Mouse (Mus musculus): Measurements from ENCODE around the gene Alg14. TPM values are rescaled to one million over a fixed set of nuclear protein-coding genes. Genes with fewer than 3 reads are reported as not detected.

Gene Alg14
- polyA plus RNA-seq, 1 experiment from 2014 or later = 15.0 TPM

DNA sequence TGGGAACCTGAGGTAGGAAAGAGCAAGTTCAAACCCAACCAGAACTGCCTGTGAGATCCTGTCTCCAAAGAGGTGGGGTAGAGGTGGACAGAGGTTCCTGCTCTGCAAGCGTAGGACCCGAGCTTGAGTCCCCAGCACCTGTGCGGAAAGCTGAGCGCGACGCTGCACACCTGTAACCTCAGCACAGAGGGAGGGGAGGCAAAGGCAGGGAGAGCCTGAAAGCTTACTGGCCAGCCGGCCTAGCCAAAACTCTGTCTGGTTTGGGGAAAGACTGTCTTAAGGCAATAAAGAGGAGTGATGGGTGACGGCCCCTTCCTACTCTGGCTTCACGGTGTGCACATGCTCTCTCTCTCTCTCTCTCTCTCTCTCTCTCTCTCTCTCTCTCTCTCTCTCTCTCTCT is 21.4 kb downstream of the Alg14 start:
- Histone ChIP-seq H3K4me3 (ENCODE audit: low read depth, low read length) (no peak overlapping the region), H3K9ac (ENCODE audit: low read depth, low read length) (no peak overlapping the region)
- 80% methylated on average over 9 of the region's 9 CpGs for WGBS (ENCODE audit: insufficient replicate concordance)

DNA sequence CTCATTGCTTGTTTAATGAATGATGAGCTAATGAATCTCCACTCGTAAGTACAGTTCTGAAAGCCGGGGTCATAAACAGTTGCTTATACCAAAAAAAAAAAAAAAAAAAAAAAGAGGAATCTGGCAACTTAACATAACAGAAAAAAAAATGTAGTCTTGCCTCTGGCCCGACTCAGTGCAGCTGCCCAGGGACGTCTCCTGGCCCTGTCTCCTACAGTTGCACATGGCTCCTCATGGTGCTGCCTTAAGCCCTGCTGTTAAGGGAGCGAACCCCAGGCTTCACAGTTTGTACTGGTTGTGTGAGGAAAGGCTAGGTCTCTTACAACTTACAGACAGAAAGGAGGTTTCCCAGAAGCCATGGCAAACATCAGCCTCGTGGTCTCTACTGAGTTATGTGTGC is 22.6 kb downstream of the Alg14 start:
- H3K4me2 ChIP-seq (ENCODE audit: low read depth, low read length) = no peak overlapping the region
- no peaks in the 10 kb centered on the region for H3K27me3 ChIP-seq (ENCODE audit: control insufficient read depth, insufficient read depth, low read depth, low read length)
- H3K9me3 ChIP-seq (replicated peaks; ENCODE audit: control insufficient read depth, low read length) = no peaks in the 10 kb centered on the region
- H3K9ac ChIP-seq (ENCODE audit: low read depth, low read length) = no peak overlapping the region
- H3K27ac ChIP-seq (ENCODE audit: low read length) = no peak overlapping the region
- no peaks in the 10 kb centered on the region for H3K36me3 ChIP-seq (ENCODE audit: control insufficient read depth, insufficient read depth)
- no peak overlapping the region for H3K4me3 ChIP-seq (ENCODE audit: low read depth, low read length)
- ATAC-seq (ENCODE audit: low read depth) = no peak
- WGBS (ENCODE audit: insufficient replicate concordance) = 66% methylated on average over 6 of the region's 6 CpGs
- no peaks in the 10 kb centered on the region for H3K4me1 ChIP-seq (ENCODE audit: control insufficient read depth, low read depth, low read length)

More for the DNA sequence above, 21.4 kb downstream of the Alg14 start:
- Histone ChIP-seq H3K36me3 (ENCODE audit: control insufficient read depth, insufficient read depth) (no peaks in the 10 kb centered on the region), H3K4me1 (ENCODE audit: control insufficient read depth, low read depth, low read length) (no peaks in the 10 kb centered on the region), H3K9me3 (replicated peaks; ENCODE audit: control insufficient read depth, low read length) (no peaks in the 10 kb centered on the region), H3K4me2 (ENCODE audit: low read depth, low read length) (no peak overlapping the region), H3K27ac (ENCODE audit: low read length) (no peak overlapping the region), H3K27me3 (ENCODE audit: control insufficient read depth, insufficient read depth, low read depth, low read length) (no peaks in the 10 kb centered on the region)
- no peak for ATAC-seq (ENCODE audit: low read depth)

GRCm38 (mm10) chr3:121315498-121315897 is 23.9 kb downstream of the Alg14 start:
- Histone ChIP-seq H3K4me2 (ENCODE audit: low read depth, low read length) (no peak overlapping the region), H3K4me3 (ENCODE audit: low read depth, low read length) (no peak overlapping the region), H3K27ac (ENCODE audit: low read length) (no peak overlapping the region), H3K27me3 (ENCODE audit: control insufficient read depth, insufficient read depth, low read depth, low read length) (no peaks in the 10 kb centered on the region), H3K36me3 (ENCODE audit: control insufficient read depth, insufficient read depth) (no peaks in the 10 kb centered on the region), H3K9me3 (replicated peaks; ENCODE audit: control insufficient read depth, low read length) (no peaks in the 10 kb centered on the region), H3K4me1 (ENCODE audit: control insufficient read depth, low read depth, low read length) (no peaks in the 10 kb centered on the region), H3K9ac (ENCODE audit: low read depth, low read length) (no peak overlapping the region)
- no peak for ATAC-seq (ENCODE audit: low read depth)
- WGBS (ENCODE audit: insufficient replicate concordance) = 82% methylated on average over 7 of the region's 7 CpGs

DNA sequence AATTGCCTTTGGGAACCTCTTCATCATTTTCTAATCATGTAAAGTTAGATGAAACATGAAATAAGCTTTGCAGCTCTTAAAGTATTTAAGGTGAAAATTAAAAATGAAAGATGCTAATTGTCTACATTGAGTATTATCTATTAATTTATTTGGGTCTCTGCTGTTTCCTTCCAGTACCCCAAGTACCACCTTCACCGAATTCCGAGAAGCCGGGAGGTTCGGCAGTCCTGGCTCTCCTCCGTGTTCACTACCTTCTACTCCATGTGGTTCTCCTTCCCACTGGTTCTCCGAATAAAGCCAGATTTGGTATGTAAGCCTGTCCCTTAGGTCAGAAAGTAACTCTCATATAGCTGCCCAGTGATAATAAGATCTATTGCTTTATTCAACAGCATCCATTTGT is 28.3 kb downstream of the Alg14 start:
- 87% methylated on average over 6 of the region's 6 CpGs for WGBS (ENCODE audit: insufficient replicate concordance)
- no peak for ATAC-seq (ENCODE audit: low read depth)
- no peaks in the 10 kb centered on the region for H3K9me3 ChIP-seq (replicated peaks; ENCODE audit: control insufficient read depth, low read length)
- H3K27me3 ChIP-seq (ENCODE audit: control insufficient read depth, insufficient read depth, low read depth, low read length) = no peaks in the 10 kb centered on the region
- H3K4me2 ChIP-seq (ENCODE audit: low read depth, low read length) = no peak overlapping the region
- no peak overlapping the region for H3K4me3 ChIP-seq (ENCODE audit: low read depth, low read length)
- no peaks in the 10 kb centered on the region for H3K36me3 ChIP-seq (ENCODE audit: control insufficient read depth, insufficient read depth)
- no peak overlapping the region for H3K9ac ChIP-seq (ENCODE audit: low read depth, low read length)
- no peaks in the 10 kb centered on the region for H3K4me1 ChIP-seq (ENCODE audit: control insufficient read depth, low read depth, low read length)
- H3K27ac ChIP-seq (ENCODE audit: low read length) = no peak overlapping the region

GRCm38 (mm10) chr3:121320896-121321295 is 29.3 kb downstream of the Alg14 start:
- no peaks in the 10 kb centered on the region for H3K9me3 ChIP-seq (replicated peaks; ENCODE audit: control insufficient read depth, low read length)
- no peaks in the 10 kb centered on the region for H3K27me3 ChIP-seq (ENCODE audit: control insufficient read depth, insufficient read depth, low read depth, low read length)
- no peak overlapping the region for H3K4me3 ChIP-seq (ENCODE audit: low read depth, low read length)
- H3K4me1 ChIP-seq (ENCODE audit: control insufficient read depth, low read depth, low read length) = no peaks in the 10 kb centered on the region
- H3K4me2 ChIP-seq (ENCODE audit: low read depth, low read length) = no peak overlapping the region
- no peaks in the 10 kb centered on the region for H3K36me3 ChIP-seq (ENCODE audit: control insufficient read depth, insufficient read depth)
- 85% methylated on average over 1 of the region's 1 CpGs for WGBS (ENCODE audit: insufficient replicate concordance)
- ATAC-seq (ENCODE audit: low read depth) = no peak
- H3K27ac ChIP-seq (ENCODE audit: low read length) = no peak overlapping the region
- H3K9ac ChIP-seq (ENCODE audit: low read depth, low read length) = no peak overlapping the region

GRCm38 (mm10) chr3:121323371-121323770 is 31.8 kb downstream of the Alg14 start:
- WGBS (ENCODE audit: insufficient replicate concordance) = 87% methylated on average over 15 of the region's 15 CpGs
- H3K4me2 ChIP-seq (ENCODE audit: low read depth, low read length) = no peak overlapping the region
- no peak overlapping the region for H3K9ac ChIP-seq (ENCODE audit: low read depth, low read length)
- H3K36me3 ChIP-seq (ENCODE audit: control insufficient read depth, insufficient read depth) = no peaks in the 10 kb centered on the region
- H3K4me3 ChIP-seq (ENCODE audit: low read depth, low read length) = no peak overlapping the region
- no peak for ATAC-seq (ENCODE audit: low read depth)
- H3K27ac ChIP-seq (ENCODE audit: low read length) = no peak overlapping the region
- H3K9me3 ChIP-seq (replicated peaks; ENCODE audit: control insufficient read depth, low read length) = no peaks in the 10 kb centered on the region
- no peaks in the 10 kb centered on the region for H3K4me1 ChIP-seq (ENCODE audit: control insufficient read depth, low read depth, low read length)
- no peaks in the 10 kb centered on the region for H3K27me3 ChIP-seq (ENCODE audit: control insufficient read depth, insufficient read depth, low read depth, low read length)

- H3K4me1 ChIP-seq (ENCODE audit: control insufficient read depth, low read depth, low read length) = no peaks in the 10 kb centered on the region
- H3K27me3 ChIP-seq (ENCODE audit: control insufficient read depth, insufficient read depth, low read depth, low read length) = no peaks in the 10 kb centered on the region
- no peak overlapping the region for H3K4me2 ChIP-seq (ENCODE audit: low read depth, low read length)
- H3K4me3 ChIP-seq (ENCODE audit: low read depth, low read length) = no peak overlapping the region
- no peaks in the 10 kb centered on the region for H3K36me3 ChIP-seq (ENCODE audit: control insufficient read depth, insufficient read depth)
- ATAC-seq (ENCODE audit: low read depth) = no peak
- no peak overlapping the region for H3K9ac ChIP-seq (ENCODE audit: low read depth, low read length)
- no peak overlapping the region for H3K27ac ChIP-seq (ENCODE audit: low read length)
- no peaks in the 10 kb centered on the region for H3K9me3 ChIP-seq (replicated peaks; ENCODE audit: control insufficient read depth, low read length)
- WGBS (ENCODE audit: insufficient replicate concordance) = 79% methylated on average over 5 of the region's 5 CpGs
Measured at GRCm38 (mm10) chr3:121327406-121327805, 35.8 kb downstream of the Alg14 start.

DNA sequence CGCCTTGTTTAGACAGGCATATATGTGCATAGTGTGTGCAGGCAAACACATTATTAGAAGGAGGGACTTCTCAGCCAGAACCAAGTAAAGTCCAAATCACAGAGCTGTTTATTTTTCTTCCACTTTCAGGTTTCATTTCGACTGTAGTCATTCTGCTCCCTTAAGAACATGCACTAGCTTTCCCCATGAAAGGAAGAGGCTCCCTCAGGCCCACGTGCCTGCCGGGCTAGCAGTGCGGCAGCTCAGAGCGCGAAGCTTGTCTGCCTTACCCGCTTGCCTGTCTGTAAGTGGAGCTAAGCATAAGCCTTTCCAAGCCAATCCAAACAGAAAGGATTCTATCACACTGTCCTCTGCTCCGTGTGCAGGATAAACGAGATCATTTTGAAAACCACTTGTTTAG is 38.1 kb downstream of the Alg14 start:
- Histone ChIP-seq H3K36me3 (ENCODE audit: control insufficient read depth, insufficient read depth) (no peaks in the 10 kb centered on the region), H3K27me3 (ENCODE audit: control insufficient read depth, insufficient read depth, low read depth, low read length) (no peaks in the 10 kb centered on the region), H3K9me3 (replicated peaks; ENCODE audit: control insufficient read depth, low read length) (no peaks in the 10 kb centered on the region), H3K9ac (ENCODE audit: low read depth, low read length) (no peak overlapping the region), H3K4me1 (ENCODE audit: control insufficient read depth, low read depth, low read length) (no peaks in the 10 kb centered on the region), H3K4me3 (ENCODE audit: low read depth, low read length) (no peak overlapping the region), H3K27ac (ENCODE audit: low read length) (no peak overlapping the region), H3K4me2 (ENCODE audit: low read depth, low read length) (no peak overlapping the region)
- 69% methylated on average over 10 of the region's 10 CpGs for WGBS (ENCODE audit: insufficient replicate concordance)
- ATAC-seq (ENCODE audit: low read depth) = no peak; the same call in 1 of the 2 replicates

GRCm38 (mm10) chr3:121330244-121330646 is 38.7 kb downstream of the Alg14 start:
- Histone ChIP-seq H3K36me3 (ENCODE audit: control insufficient read depth, insufficient read depth) (no peaks in the 10 kb centered on the region), H3K27me3 (ENCODE audit: control insufficient read depth, insufficient read depth, low read depth, low read length) (no peaks in the 10 kb centered on the region), H3K9me3 (replicated peaks; ENCODE audit: control insufficient read depth, low read length) (no peaks in the 10 kb centered on the region), H3K4me1 (ENCODE audit: control insufficient read depth, low read depth, low read length) (no peaks in the 10 kb centered on the region), H3K9ac (ENCODE audit: low read depth, low read length) (no peak overlapping the region), H3K4me3 (ENCODE audit: low read depth, low read length) (no peak overlapping the region), H3K4me2 (ENCODE audit: low read depth, low read length) (no peak overlapping the region), H3K27ac (ENCODE audit: low read length) (no peak overlapping the region)
- WGBS (ENCODE audit: insufficient replicate concordance) = 46% methylated on average over 7 of the region's 7 CpGs
- ATAC-seq (ENCODE audit: low read depth) = no peak

All from liver, embryonic 16.5 days (tissue).